Mouse (Mus musculus) frontal cortex, postnatal 14 days (tissue): ENCODE results near the gene Il20.

ENCODE experiments used
- DNase-seq, 2 experiments: peaks; one replicate each; pipeline ENCODE4 v3.0.0; 2022; ENCODE audit warnings: low spot score in 2 of 2

Il20 gene

GRCm38 (mm10) chr1:130865541-130866221 lies 45.6 kb downstream of the Il20 start, which contains the start of gene Fcmr:
Gene Fcmr, plus strand, starts transcription at chr1:130865669.
- no peak for DNase-seq

- no peak for DNase-seq
Observed at GRCm38 (mm10) chr1:130864741-130865140, 46.5 kb downstream of the Il20 start.

GRCm38 (mm10) chr1:130864238-130864637 lies 47.0 kb downstream of the Il20 start:
- DNase-seq = no peak

- DNase-seq = no peak
Observed at GRCm38 (mm10) chr1:130857456-130857855, 53.8 kb downstream of the Il20 start.
